Mouse (Mus musculus) ovary, postnatal 36 days (tissue): ENCODE results near the gene Tsacc.
"Not testable (repeated sequence)": the region's sequence is repeated elsewhere in the genome, so short reads cannot be mapped to it uniquely, and the experiment has no call there.

Source experiments
- DNase-seq: peaks from one replicate; pipeline ENCODE4 v3.0.0; 2022; ENCODE audit warnings: low spot score, mixed read lengths

Tsacc gene

GRCm38 (mm10) chr3:88296561-88297318 is at the start of gene Tsacc, which contains the start of gene Cct3:
Gene Tsacc, minus strand, starts transcription at chr3:88296999.
Gene Cct3, plus strand, starts transcription at chr3:88297116.
- peak; percentile 94 for DNase-seq

- DNase-seq: no peak
Observed at GRCm38 (mm10) chr3:88339006-88339405, 42.2 kb upstream of the Tsacc start.

DNA sequence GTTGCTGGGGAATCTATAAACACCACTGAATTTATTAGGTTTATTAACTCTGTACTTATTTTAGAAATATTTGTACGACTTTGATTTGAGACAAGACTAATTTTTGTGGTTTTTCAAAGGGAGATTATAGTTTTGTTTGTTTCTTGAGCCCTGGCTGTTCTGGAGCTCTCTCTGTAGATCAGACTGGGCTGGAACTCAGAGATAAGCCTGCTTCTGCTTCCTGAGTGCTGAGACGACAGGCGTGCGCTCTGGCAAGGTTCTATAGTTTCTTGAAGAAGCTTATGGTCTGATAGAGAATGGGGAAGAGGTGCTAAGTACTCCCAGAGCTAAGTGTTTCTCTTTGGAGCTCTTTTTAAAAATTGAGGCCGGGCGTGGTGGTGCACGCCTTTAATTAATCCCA is 41.5 kb upstream of the Tsacc start:
- DNase-seq: no peak

DNA sequence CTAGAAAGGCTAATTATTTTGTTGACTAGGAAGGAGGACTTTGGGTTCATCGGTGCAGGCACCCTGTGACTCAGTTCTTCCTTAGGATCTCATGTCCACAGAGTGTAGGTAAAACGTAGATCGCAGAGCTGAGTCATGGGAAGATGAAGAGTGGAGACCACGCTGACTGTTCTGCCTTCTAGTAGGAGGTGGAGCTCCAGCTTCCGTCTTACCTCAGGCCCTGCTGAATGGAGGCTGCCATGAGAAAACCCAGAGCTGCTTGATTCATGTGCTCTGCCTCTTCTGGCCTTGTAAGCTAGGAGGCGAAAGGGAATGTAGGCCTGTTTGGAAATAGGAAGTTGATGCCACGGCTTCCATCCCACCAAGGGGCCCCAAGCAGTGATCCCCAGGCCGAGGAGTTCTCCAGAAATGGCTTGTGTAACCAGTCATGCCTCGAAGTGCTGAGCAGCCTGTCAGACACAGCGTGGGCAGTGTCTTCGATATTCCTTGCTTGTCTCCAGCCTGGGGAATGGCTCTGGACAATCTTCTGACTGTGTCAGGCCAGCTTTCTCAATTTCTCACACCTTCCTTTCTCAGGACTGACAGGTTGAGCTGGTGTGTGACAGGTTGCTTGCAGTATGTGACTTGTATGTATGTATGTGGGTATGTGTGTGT is 40.7 kb upstream of the Tsacc start:
- DNase-seq: no peak

DNA sequence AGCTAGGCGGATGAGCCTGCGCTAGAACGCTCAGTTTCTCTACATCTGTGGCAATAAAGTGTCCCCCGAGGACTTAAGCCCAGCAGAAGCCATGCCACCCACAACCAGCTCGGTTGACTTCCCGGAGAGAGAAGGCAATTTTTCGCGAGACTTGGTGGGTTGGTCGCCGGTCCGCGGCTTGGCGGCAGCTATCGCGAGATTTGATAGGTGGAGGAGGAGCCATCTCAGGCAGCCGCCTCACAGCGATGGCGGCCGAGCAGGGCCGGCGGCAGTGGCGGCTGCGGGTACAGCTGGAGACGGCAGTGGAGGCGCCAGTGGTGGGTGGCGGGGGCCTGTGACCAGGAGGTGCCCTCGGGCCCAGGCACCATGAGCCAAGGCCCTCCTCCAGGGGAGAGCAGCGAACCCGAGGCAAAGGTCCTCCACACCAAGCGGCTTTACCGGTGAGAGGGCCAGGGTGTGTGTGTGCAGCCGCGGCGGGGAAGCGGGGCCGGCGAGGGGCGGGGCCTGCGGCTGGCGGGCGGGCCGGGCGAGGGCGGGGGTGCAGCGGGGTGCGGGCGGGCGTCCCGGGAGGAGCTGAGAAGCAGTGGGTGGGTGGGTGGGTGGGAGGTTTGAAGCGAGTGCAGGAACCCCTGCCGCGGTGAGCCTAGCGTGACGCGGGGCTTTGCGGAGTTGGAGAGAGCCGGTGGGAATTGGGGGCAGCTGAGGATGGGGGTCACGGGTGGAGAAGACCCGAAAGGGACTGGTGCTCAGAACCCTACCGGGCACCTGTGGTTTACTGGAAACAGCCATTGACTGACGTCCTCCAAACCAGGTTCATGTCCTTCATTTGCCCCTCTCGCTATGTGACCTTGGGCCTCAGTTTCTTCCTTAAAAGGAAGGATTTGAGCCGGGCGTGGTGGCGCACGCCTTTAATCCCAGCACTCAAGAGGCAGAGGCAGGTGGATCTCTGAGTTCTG is 39.5 kb upstream of the Tsacc start, which contains the start of the genes Tmem79 and Smg5:
TSS of gene Tmem79 (minus strand) at position 91 of the 956 bp plus-strand sequence.
TSS of gene Smg5 (plus strand) at position 203 of the 956 bp plus-strand sequence.
- DNase-seq: peak; percentile 96

DNA sequence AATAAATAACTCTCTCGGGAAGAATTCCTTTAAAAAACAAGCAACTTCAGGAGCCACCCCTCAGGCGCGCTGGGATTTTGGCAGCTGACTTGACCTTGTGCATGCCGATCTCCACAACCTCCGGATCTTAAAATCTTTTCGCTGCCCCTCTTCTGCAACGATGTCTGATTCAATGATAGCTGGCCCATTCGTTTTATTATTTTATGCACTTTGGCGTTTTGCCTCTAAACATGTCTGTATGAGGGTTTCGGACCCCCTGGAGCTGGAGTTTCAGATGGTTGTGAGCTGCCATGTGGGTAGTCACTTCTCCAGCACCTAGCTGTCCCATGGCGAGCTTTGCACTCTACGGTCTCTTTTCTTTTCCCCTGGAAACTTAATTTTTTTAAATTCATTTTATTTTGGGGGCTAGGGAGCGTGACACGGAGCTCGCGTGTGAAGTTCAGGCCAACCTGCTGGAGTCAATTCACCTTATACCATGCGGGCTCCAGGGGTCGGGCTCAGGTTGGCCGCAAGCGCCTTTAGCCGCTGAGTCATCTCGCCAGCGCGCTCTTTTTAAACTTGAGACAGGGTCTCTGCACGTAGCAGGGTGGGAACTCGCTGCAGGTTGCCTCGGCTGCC is 38.7 kb upstream of the Tsacc start:
- no peak for DNase-seq

- no peak for DNase-seq
Observed at GRCm38 (mm10) chr3:88334902-88335435, 38.2 kb upstream of the Tsacc start.

DNA sequence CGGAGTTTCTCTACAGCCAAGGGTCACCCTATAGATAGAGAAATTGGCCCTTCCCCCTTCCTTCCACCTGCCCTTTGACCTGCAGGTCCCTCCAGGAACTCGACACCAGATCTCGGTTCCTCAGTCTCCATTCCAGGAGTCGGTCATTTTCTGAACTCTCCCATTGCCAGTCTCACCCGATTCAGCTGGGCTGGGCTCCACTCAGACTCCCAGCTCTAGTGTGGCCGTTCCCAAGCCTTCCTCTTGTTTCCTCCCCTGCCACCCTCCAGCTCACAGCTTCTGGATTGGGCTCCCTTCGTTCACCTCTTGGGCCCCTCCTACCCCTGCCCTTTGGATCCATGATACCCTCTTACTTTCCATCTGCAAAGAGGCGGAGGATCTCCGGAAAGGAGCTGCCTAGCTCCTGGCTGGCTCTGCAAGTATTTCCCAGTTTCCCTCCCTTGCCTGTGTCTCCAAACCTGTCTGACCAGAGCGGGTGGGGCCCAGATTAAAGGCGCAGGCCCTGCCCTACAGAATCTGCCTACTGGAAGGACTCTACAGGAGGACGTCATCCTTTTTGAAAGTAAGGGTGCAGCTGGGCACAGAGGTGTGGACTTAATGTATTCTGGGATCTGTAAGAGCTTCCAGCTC is 37.3 kb upstream of the Tsacc start:
- no peak for DNase-seq

DNA sequence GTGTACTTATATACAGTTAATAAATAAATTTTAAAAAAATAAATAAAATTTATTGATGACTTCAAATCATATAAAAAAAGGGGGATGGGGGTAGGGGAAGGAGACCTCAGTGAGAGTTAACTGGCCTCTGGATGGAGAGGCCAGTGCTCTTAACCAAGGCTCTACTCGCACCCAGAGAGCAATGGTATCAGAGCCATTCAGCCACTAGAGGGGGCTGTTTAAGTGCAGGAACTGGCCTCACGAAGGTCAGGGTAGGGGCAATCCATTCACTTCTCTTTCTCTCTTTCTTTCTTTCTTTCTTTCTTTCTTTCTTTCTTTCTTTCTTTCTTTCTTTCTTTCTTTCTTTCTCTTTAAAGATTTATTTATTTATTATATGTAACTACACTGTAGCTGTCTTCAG is 34.5 kb upstream of the Tsacc start:
- no peak for DNase-seq

DNA sequence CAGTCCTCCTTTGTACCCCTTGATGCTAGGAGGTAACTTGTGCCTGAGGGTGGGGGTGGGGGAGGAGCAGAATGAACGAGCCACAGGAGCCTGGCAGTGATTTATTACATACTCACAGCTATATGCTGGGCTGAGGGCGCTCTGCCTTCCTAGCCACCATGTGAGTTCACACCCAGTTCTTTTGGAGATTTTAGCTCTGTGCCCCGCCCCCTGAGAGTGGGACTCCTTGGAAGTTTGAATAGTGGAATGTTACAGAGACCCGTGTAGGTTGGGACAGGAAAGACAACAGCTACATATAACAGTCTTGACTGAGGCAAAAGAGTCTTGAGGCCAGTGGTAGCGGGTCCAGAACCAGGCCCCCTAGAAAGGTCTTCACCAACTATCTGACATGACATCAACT is 32.2 kb upstream of the Tsacc start:
- no peak for DNase-seq

GRCm38 (mm10) chr3:88324951-88325405 is 28.2 kb upstream of the Tsacc start, which contains the start of gene Glmp:
Gene Glmp, plus strand, starts transcription at chr3:88325023.
- peak; percentile 41 for DNase-seq

- DNase-seq: no peak
Observed at GRCm38 (mm10) chr3:88299172-88299571, 2.4 kb upstream of the Tsacc start.

DNA sequence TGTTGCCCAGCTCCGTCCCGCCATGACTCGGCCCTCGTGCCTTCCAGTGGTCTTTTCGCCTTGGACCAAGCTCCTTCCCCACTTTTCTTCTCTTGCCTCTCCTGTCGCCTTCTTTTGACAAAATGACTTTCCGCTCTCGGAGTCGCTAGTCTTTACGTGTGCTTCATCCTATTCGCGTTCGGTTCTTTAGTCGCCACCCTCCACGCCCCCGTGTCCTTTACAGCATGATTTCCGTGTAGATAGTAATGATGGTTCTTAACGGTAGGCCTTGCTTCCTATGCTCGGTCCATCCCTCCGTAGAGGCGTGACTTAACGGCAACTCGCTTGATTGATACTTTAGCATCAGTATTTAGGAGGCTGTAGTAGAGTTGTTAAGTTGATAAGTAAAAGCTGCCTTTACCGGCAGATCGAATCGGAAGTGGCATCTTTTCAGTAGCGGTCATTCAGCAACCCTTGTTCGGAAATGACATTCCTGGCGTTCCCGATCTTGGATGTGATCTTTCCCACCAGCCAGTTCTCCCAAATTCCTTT is 587 bp upstream of the Tsacc start:
- no peak for DNase-seq

DNA sequence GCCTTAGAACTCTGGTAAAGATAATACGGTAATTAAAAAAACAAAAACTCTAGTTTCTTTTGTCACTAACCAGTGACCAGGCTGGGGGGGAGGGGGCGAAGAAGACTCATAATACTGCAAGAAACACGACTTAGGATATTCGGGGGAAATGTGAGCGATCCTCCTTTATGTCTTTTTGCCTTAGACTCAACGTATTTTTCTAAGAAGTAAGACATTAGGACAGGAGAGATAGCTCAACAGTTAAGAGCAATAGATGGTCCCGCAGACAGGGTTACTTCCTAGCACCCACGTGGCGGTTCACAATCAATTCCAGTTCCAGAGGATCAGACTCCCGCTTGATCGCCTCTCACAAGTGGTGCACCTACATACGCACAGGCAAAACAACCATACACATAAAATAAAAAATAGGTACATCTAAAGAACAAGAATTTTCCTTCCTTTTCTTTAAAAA is 664 bp downstream of the Tsacc start:
- DNase-seq: no peak

GRCm38 (mm10) chr3:88295272-88295671 is 1.5 kb downstream of the Tsacc start:
- DNase-seq: not testable (repeated sequence)

DNA sequence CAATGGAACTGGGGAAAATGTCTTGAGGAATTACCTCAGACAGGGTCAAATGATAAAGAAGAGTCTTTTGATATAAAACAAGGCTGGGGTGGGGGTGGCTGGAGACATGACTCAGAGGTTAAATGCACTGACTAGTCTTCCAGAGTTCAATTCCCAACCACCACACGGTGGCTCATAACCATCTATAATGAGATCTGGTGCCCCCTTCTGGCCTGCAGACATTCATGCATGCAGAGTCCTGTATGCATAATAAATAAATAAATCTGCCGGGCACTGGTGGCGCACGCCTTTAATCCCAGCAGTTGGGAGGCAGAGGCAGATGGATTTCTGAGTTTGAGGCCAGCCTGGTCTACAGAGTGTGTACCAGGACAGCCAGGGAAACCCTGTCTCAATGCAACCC is 4.8 kb downstream of the Tsacc start:
- DNase-seq: no peak

- not testable (repeated sequence) for DNase-seq
Observed at GRCm38 (mm10) chr3:88288133-88288713, 8.6 kb downstream of the Tsacc start.

GRCm38 (mm10) chr3:88287110-88287509 is 9.7 kb downstream of the Tsacc start, which contains the start of gene Gm38392:
Gene Gm38392, minus strand, starts transcription at chr3:88287210.
- DNase-seq: no peak

DNA sequence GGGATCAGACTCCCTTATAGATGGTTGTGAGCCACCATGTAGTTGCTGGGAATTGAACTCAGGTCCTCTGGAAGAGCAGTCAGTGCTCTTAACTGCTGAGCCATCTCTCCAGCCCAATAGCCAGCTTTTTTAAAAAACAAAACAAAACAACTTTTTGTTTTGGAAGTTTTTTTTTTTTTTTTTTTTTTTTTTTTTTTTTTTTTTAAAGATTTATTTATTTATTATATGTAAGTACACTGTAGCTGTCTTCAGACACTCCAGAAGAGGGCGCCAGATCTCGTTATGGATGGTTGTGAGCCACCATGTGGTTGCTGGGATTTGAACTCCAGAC is 11.3 kb downstream of the Tsacc start:
- DNase-seq: not testable (repeated sequence)
